Mouse (Mus musculus): Measurements from ENCODE around the gene Kcnip2. TPM values are rescaled to one million over a fixed set of nuclear protein-coding genes. Genes with fewer than 3 reads are reported as not detected.
"Not testable (repeated sequence)": the region's sequence is repeated elsewhere in the genome, so short reads cannot be mapped to it uniquely, and the experiment has no call there.

Kcnip2 gene
- polyA plus RNA-seq, 1 experiment from 2014 or later, result 0.28 TPM

GRCm38 (mm10) chr19:45815170-45815569 lies 691 bp downstream of the Kcnip2 start:
- Histone ChIP-seq H3K4me1 (ENCODE audit: control insufficient read depth, insufficient read depth, low read length) (peaks cover 31% of the 10 kb centered on the region), H3K4me3 (ENCODE audit: low read depth, low read length) (no peak overlapping the region), H3K36me3 (ENCODE audit: control insufficient read depth, insufficient read depth, low read length) (peaks cover 2% of the 10 kb centered on the region), H3K27ac (replicated peaks; ENCODE audit: low read depth, low read length) (no peak overlapping the region), H3K9me3 (ENCODE audit: control insufficient read depth, low read length) (no peaks in the 10 kb centered on the region), H3K9ac (ENCODE audit: low read length) (no peak overlapping the region), H3K27me3 (ENCODE audit: control insufficient read depth, insufficient read depth, low read length) (peaks cover 3% of the 10 kb centered on the region), H3K4me2 (ENCODE audit: low read depth, severe bottlenecking) (peak overlapping the region; percentile 74)
- whole genome bisulfite sequencing, result 53% methylated on average over 10 of the region's 10 CpGs
- ATAC-seq (ENCODE audit: insufficient number of reproducible peaks, low FRiP score, low TSS enrichment, low read depth) (0 out of 2 replicates have a peak, but pooled peaks have one; percentile 28), DNase-seq (ENCODE audit: low spot score) (peak; percentile 38)

- no peak for ATAC-seq (ENCODE audit: insufficient number of reproducible peaks, low FRiP score, low TSS enrichment, low read depth)
- H3K4me2 ChIP-seq (ENCODE audit: low read depth, severe bottlenecking), result no peak overlapping the region
- H3K27ac ChIP-seq (replicated peaks; ENCODE audit: low read depth, low read length), result no peak overlapping the region
- peak; percentile 82 for DNase-seq (ENCODE audit: low spot score)
- H3K9me3 ChIP-seq (ENCODE audit: control insufficient read depth, low read length), result no peaks in the 10 kb centered on the region
- H3K4me3 ChIP-seq (ENCODE audit: low read depth, low read length), result no peak overlapping the region
- WGBS, result 13% methylated on average over 12 of the region's 12 CpGs
- peaks cover 31% of the 10 kb centered on the region for H3K4me1 ChIP-seq (ENCODE audit: control insufficient read depth, insufficient read depth, low read length)
- peaks cover 3% of the 10 kb centered on the region for H3K27me3 ChIP-seq (ENCODE audit: control insufficient read depth, insufficient read depth, low read length)
- peaks cover 2% of the 10 kb centered on the region; the same call in 1 of the 2 replicates for H3K36me3 ChIP-seq (ENCODE audit: control insufficient read depth, insufficient read depth, low read length)
- H3K9ac ChIP-seq (ENCODE audit: low read length), result no peak overlapping the region
Measured at GRCm38 (mm10) chr19:45813801-45814200, 2.1 kb downstream of the Kcnip2 start.

DNA sequence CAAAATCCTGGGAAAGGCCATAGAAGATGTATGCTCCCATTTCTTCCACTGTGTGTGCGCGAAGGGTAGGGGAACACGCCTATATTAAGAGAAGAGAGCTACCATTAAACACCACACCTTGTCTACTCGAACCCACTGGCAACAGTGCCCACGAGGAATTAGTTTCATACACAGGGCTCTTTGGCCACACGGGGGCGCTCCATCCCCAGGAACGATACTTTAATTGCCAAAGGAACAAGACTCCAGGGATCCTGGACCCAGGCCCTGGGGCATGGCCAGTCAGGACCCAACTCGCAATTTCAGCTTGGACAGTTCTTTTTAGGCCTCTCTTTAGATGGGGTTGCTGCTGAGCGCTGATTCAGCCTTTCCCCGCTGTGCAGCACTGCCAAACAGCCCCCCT lies 2.6 kb downstream of the Kcnip2 start:
- H3K36me3 ChIP-seq (ENCODE audit: control insufficient read depth, insufficient read depth, low read length), result peaks cover 2% of the 10 kb centered on the region; the same call in 1 of the 2 replicates
- H3K9me3 ChIP-seq (ENCODE audit: control insufficient read depth, low read length), result no peaks in the 10 kb centered on the region
- no peak overlapping the region for H3K27ac ChIP-seq (replicated peaks; ENCODE audit: low read depth, low read length)
- H3K27me3 ChIP-seq (ENCODE audit: control insufficient read depth, insufficient read depth, low read length), result peaks cover 3% of the 10 kb centered on the region
- 9% methylated on average over 11 of the region's 11 CpGs for WGBS
- H3K9ac ChIP-seq (ENCODE audit: low read length), result no peak overlapping the region
- H3K4me3 ChIP-seq (ENCODE audit: low read depth, low read length), result no peak overlapping the region
- no peak overlapping the region for H3K4me2 ChIP-seq (ENCODE audit: low read depth, severe bottlenecking)
- DNase-seq (ENCODE audit: low spot score) (peak; percentile 86), ATAC-seq (ENCODE audit: insufficient number of reproducible peaks, low FRiP score, low TSS enrichment, low read depth) (0 out of 2 replicates have a peak, but pooled peaks have one; percentile 37)
- H3K4me1 ChIP-seq (ENCODE audit: control insufficient read depth, insufficient read depth, low read length), result peaks cover 31% of the 10 kb centered on the region

GRCm38 (mm10) chr19:45812673-45813252 lies 3.1 kb downstream of the Kcnip2 start:
- Histone ChIP-seq H3K27me3 (ENCODE audit: control insufficient read depth, insufficient read depth, low read length) (peaks cover 3% of the 10 kb centered on the region), H3K36me3 (ENCODE audit: control insufficient read depth, insufficient read depth, low read length) (peaks cover 2% of the 10 kb centered on the region; the same call in 1 of the 2 replicates), H3K4me2 (ENCODE audit: low read depth, severe bottlenecking) (peak overlapping the region; percentile 35; the same call in 1 of the 2 replicates), H3K9ac (ENCODE audit: low read length) (no peak overlapping the region), H3K4me1 (ENCODE audit: control insufficient read depth, insufficient read depth, low read length) (peaks cover 31% of the 10 kb centered on the region), H3K4me3 (ENCODE audit: low read depth, low read length) (no peak overlapping the region), H3K9me3 (ENCODE audit: control insufficient read depth, low read length) (no peaks in the 10 kb centered on the region), H3K27ac (replicated peaks; ENCODE audit: low read depth, low read length) (no peak overlapping the region)
- ATAC-seq (ENCODE audit: insufficient number of reproducible peaks, low FRiP score, low TSS enrichment, low read depth) (no peak), DNase-seq (ENCODE audit: low spot score) (no peak)
- WGBS, result 17% methylated on average over 8 of the region's 8 CpGs

GRCm38 (mm10) chr19:45812115-45812514 lies 3.7 kb downstream of the Kcnip2 start:
- 1% methylated on average over 16 of the region's 16 CpGs for WGBS
- ATAC-seq (ENCODE audit: insufficient number of reproducible peaks, low FRiP score, low TSS enrichment, low read depth) (no peak), DNase-seq (ENCODE audit: low spot score) (peak; percentile 51)
- no peaks in the 10 kb centered on the region for H3K9me3 ChIP-seq (ENCODE audit: control insufficient read depth, low read length)
- H3K36me3 ChIP-seq (ENCODE audit: control insufficient read depth, insufficient read depth, low read length), result peaks cover 2% of the 10 kb centered on the region; the same call in 1 of the 2 replicates
- H3K27me3 ChIP-seq (ENCODE audit: control insufficient read depth, insufficient read depth, low read length), result peaks cover 3% of the 10 kb centered on the region
- H3K4me2 ChIP-seq (ENCODE audit: low read depth, severe bottlenecking), result peak overlapping the region; percentile 35
- 0 out of 2 replicates have a peak overlapping the region, but pooled peaks have one; percentile 3 for H3K4me3 ChIP-seq (ENCODE audit: low read depth, low read length)
- no peak overlapping the region for H3K27ac ChIP-seq (replicated peaks; ENCODE audit: low read depth, low read length)
- H3K9ac ChIP-seq (ENCODE audit: low read length), result no peak overlapping the region
- peaks cover 28% of the 10 kb centered on the region for H3K4me1 ChIP-seq (ENCODE audit: control insufficient read depth, insufficient read depth, low read length)

- Histone ChIP-seq H3K9ac (ENCODE audit: low read length) (no peak overlapping the region), H3K9me3 (ENCODE audit: control insufficient read depth, low read length) (no peaks in the 10 kb centered on the region), H3K36me3 (ENCODE audit: control insufficient read depth, insufficient read depth, low read length) (no peaks in the 10 kb centered on the region), H3K27ac (replicated peaks; ENCODE audit: low read depth, low read length) (no peak overlapping the region), H3K4me1 (ENCODE audit: control insufficient read depth, insufficient read depth, low read length) (peaks cover 20% of the 10 kb centered on the region), H3K4me2 (ENCODE audit: low read depth, severe bottlenecking) (no peak overlapping the region), H3K4me3 (ENCODE audit: low read depth, low read length) (no peak overlapping the region), H3K27me3 (ENCODE audit: control insufficient read depth, insufficient read depth, low read length) (peaks cover 3% of the 10 kb centered on the region)
- 47% methylated on average over 12 of the region's 12 CpGs for WGBS
- no peak for ATAC-seq (ENCODE audit: insufficient number of reproducible peaks, low FRiP score, low TSS enrichment, low read depth)
- no peak for DNase-seq (ENCODE audit: low spot score)
Measured at GRCm38 (mm10) chr19:45811028-45811674, 4.7 kb downstream of the Kcnip2 start.

- Histone ChIP-seq H3K27me3 (ENCODE audit: control insufficient read depth, insufficient read depth, low read length) (no peaks in the 10 kb centered on the region), H3K9ac (ENCODE audit: low read length) (no peak overlapping the region), H3K27ac (replicated peaks; ENCODE audit: low read depth, low read length) (no peak overlapping the region), H3K4me2 (ENCODE audit: low read depth, severe bottlenecking) (no peak overlapping the region), H3K4me3 (ENCODE audit: low read depth, low read length) (no peak overlapping the region), H3K9me3 (ENCODE audit: control insufficient read depth, low read length) (no peaks in the 10 kb centered on the region), H3K36me3 (ENCODE audit: control insufficient read depth, insufficient read depth, low read length) (no peaks in the 10 kb centered on the region), H3K4me1 (ENCODE audit: control insufficient read depth, insufficient read depth, low read length) (peaks cover 11% of the 10 kb centered on the region)
- 94% methylated on average over 4 of the region's 4 CpGs for WGBS
- DNase-seq (ENCODE audit: low spot score) (no peak), ATAC-seq (ENCODE audit: insufficient number of reproducible peaks, low FRiP score, low TSS enrichment, low read depth) (no peak)
Measured at GRCm38 (mm10) chr19:45807732-45808131, 8.1 kb downstream of the Kcnip2 start.

DNA sequence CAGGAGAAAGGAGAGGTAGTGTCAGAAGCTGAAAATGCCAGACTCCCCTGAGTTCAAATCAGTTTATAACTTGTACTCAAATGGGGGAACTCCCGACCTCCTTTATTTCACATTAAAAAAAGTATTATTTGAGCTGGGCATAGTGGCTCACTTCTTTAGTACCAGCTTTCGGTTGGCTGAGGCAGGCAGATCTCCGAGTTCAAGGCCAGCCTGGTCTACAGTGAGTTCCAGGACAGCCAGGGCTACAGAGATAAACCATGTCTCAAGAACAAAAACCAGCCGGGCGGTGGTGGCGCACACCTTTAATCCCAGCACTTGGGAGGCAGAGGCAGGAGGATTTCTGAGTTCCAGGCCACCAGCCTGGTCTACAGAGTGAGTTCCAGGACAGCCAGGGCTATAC lies 10.0 kb downstream of the Kcnip2 start:
- H3K9ac ChIP-seq (ENCODE audit: low read length); ATAC-seq (ENCODE audit: insufficient number of reproducible peaks, low FRiP score, low TSS enrichment, low read depth); H3K27me3 ChIP-seq (ENCODE audit: control insufficient read depth, insufficient read depth, low read length); H3K4me2 ChIP-seq (ENCODE audit: low read depth, severe bottlenecking); H3K36me3 ChIP-seq (ENCODE audit: control insufficient read depth, insufficient read depth, low read length); H3K4me1 ChIP-seq (ENCODE audit: control insufficient read depth, insufficient read depth, low read length); H3K27ac ChIP-seq (replicated peaks; ENCODE audit: low read depth, low read length); DNase-seq (ENCODE audit: low spot score); H3K4me3 ChIP-seq (ENCODE audit: low read depth, low read length); H3K9me3 ChIP-seq (ENCODE audit: control insufficient read depth, low read length): not testable (repeated sequence)
- WGBS, result 93% methylated on average over 6 of the region's 6 CpGs
